Comparison of ENCODE assay signal across 13 mouse cellular contexts in the genomic region with DNA sequence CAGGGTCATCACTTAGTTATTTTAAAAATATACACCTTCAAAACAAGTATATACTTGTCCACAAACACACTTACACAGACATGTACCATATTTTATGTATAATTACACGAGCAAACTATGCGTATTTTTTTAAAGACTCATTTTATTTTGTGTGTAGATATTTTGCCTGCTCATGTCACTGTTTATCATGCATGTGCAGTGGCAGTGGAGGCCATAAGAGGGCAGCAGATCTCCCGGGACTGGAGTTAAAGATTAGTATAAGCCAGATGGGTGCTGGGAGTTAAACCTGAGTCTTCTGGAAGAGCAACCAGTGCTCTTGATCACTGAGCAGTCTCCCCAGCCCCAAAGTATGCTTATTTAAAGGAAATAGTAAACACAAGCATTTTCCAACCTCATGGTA. TPM values are rescaled to one million over a fixed set of nuclear protein-coding genes. Genes with fewer than 3 reads are reported as not detected.
DNase-seq lines count a peak whose midpoint lies in the region; ATAC-seq and TF ChIP-seq lines count a peak whose summit lies in the region.
"Had no signal": no experiment of that assay in that cellular context is flagged by ENCODE, and none has a peak within 500 bp of the region (broad histone marks: within the 10 kb centered on the region; RNA-seq: fewer than 3 reads in every experiment).

No protein-coding gene starts in this region.

- no peak for ATAC-seq in hindbrain, postnatal 0 days
- no peak for ATAC-seq in hindbrain, embryonic 16.5 days
- no peak for ATAC-seq in lung, postnatal 0 days
- ATAC-seq in megakaryocyte-erythroid progenitor cell, adult 5-6 weeks (replicated peaks; ENCODE audit: low FRiP score, low TSS enrichment, poor library complexity, severe bottlenecking), result peak; percentile 83

- no peaks in the 10 kb centered on the region for H3K9me3 ChIP-seq in hindbrain, postnatal 0 days (ENCODE audit: low read length)
- H3K9me3 ChIP-seq in hindbrain, embryonic 16.5 days (ENCODE audit: control insufficient read depth, low read length), result no peaks in the 10 kb centered on the region
- H3K9me3 ChIP-seq in lung, postnatal 0 days (ENCODE audit: low read length), result no peaks in the 10 kb centered on the region
- H3K9me3 ChIP-seq: neural tube, embryonic 15.5 days had no signal

- H3K36me3 ChIP-seq in hindbrain, postnatal 0 days (ENCODE audit: insufficient read depth, low read length), result no peaks in the 10 kb centered on the region
- no peaks in the 10 kb centered on the region for H3K36me3 ChIP-seq in hindbrain, embryonic 16.5 days (ENCODE audit: control insufficient read depth, insufficient read depth, low read length)
- H3K36me3 ChIP-seq in lung, postnatal 0 days (ENCODE audit: insufficient read depth, low read length), result no peaks in the 10 kb centered on the region
- H3K36me3 ChIP-seq: neural tube, embryonic 15.5 days had no signal

- no peak overlapping the region for H3K27ac ChIP-seq in hindbrain, postnatal 0 days
- no peak overlapping the region for H3K27ac ChIP-seq in hindbrain, embryonic 16.5 days (ENCODE audit: low read depth, low read length)
- no peak overlapping the region for H3K27ac ChIP-seq in lung, postnatal 0 days (ENCODE audit: low read length)
- H3K27ac ChIP-seq: neural tube, embryonic 15.5 days had no signal

- peak; percentile 59 for TF ChIP-seq CTCF in hindbrain, postnatal 0 days (IDR thresholded peaks at IDR 0.05; ENCODE audit: low read depth)
- TF ChIP-seq CTCF in lung, postnatal 0 days (IDR thresholded peaks at IDR 0.05), result peak; percentile 65

- 36% methylated on average over 3 of the region's 3 CpGs for WGBS in hindbrain, postnatal 0 days
- WGBS in hindbrain, embryonic 16.5 days, result 36% methylated on average over 3 of the region's 3 CpGs
- 26% methylated on average over 3 of the region's 3 CpGs for WGBS in lung, postnatal 0 days

- DNase-seq in hindbrain, postnatal 0 days (ENCODE audit: low spot score), result no peak
- DNase-seq in lung, postnatal 0 days (ENCODE audit: low spot score), result peak; percentile 9
- DNase-seq in lung, postnatal 25 days (ENCODE audit: low spot score), result no peak
- DNase-seq in R1 (ENCODE audit: low read depth, low spot score), result peak; percentile 58
- no peak for DNase-seq in right cerebral cortex, postnatal 25 days
- no peak for DNase-seq in gastrocnemius, adult 18-20 months (ENCODE audit: low spot score)
- DNase-seq: cerebellum, adult 11 months had no signal

- no peak overlapping the region for H3K4me3 ChIP-seq in hindbrain, postnatal 0 days (ENCODE audit: low read length)
- H3K4me3 ChIP-seq in hindbrain, embryonic 16.5 days (ENCODE audit: low read length), result no peak overlapping the region
- H3K4me3 ChIP-seq in lung, postnatal 0 days (ENCODE audit: low read depth, low read length), result no peak overlapping the region
- H3K4me3 ChIP-seq: megakaryocyte, embryonic 14.5 days; neural tube, embryonic 15.5 days had no signal

- no peaks in the 10 kb centered on the region for H3K4me1 ChIP-seq in hindbrain, postnatal 0 days (ENCODE audit: insufficient read depth, low read length)
- H3K4me1 ChIP-seq in hindbrain, embryonic 16.5 days (ENCODE audit: control insufficient read depth, insufficient read depth, low read depth, low read length), result no peaks in the 10 kb centered on the region
- H3K4me1 ChIP-seq in lung, postnatal 0 days (ENCODE audit: insufficient read depth, low read depth, low read length), result no peaks in the 10 kb centered on the region
- H3K4me1 ChIP-seq: neural tube, embryonic 15.5 days had no signal

- H3K4me2 ChIP-seq in hindbrain, postnatal 0 days (ENCODE audit: low read depth, low read length), result no peak overlapping the region
- H3K4me2 ChIP-seq in hindbrain, embryonic 16.5 days (ENCODE audit: low read length), result no peak overlapping the region
- no peak overlapping the region for H3K4me2 ChIP-seq in lung, postnatal 0 days (replicated peaks; ENCODE audit: low read depth, low read length)
- H3K4me2 ChIP-seq: neural tube, embryonic 15.5 days had no signal

- TF ChIP-seq EP300 in lung, postnatal 0 days (IDR thresholded peaks at IDR 0.05), result no peak

- H3K9ac ChIP-seq in hindbrain, postnatal 0 days (replicated peaks; ENCODE audit: low read length), result no peak overlapping the region
- H3K9ac ChIP-seq in hindbrain, embryonic 16.5 days (ENCODE audit: low read depth, low read length), result no peak overlapping the region
- no peak overlapping the region for H3K9ac ChIP-seq in lung, postnatal 0 days (replicated peaks; ENCODE audit: low read depth)
- H3K9ac ChIP-seq: neural tube, embryonic 15.5 days had no signal

- peaks cover 14% of the 10 kb centered on the region for H3K27me3 ChIP-seq in hindbrain, postnatal 0 days (ENCODE audit: insufficient read depth, low read length)
- peaks cover 14% of the 10 kb centered on the region for H3K27me3 ChIP-seq in hindbrain, embryonic 16.5 days (replicated peaks; ENCODE audit: control insufficient read depth, insufficient read depth, low read length)
- peaks cover 8% of the 10 kb centered on the region; the same call in 1 of the 2 replicates for H3K27me3 ChIP-seq in lung, postnatal 0 days (replicated peaks; ENCODE audit: insufficient read depth, low read length)

RNA-seq across cellular contexts. Expression of a gene that starts 16.8 kb away (rescaled TPM):
- not detected in 2 replicates for total RNA-seq in hindbrain, postnatal 0 days (2014; rRNA removed)
- polyA plus RNA-seq in hindbrain, postnatal 0 days (2015; fragmentation: Nextera tagmentation; extraction: Ambion mirVana), result not detected in 2 replicates
- 0.04 TPM in 1 of 2 replicates, not detected in the other for polyA plus RNA-seq in hindbrain, embryonic 16.5 days (2015; fragmentation: Nextera tagmentation; extraction: Ambion mirVana)
- polyA plus RNA-seq in lung, postnatal 0 days (2015; fragmentation: Nextera tagmentation; extraction: Ambion mirVana), result 0.05 and 0.11 TPM in 2 replicates
- total RNA-seq in megakaryocyte-erythroid progenitor cell, adult 5-6 weeks (2014; fragmentation: Nextera tagmentation), result not detected in 2 replicates
- total RNA-seq in megakaryocyte-erythroid progenitor cell, adult 5-6 weeks (2017), result 0.14 TPM in 1 of 2 replicates, not detected in the other
- under 1 TPM in 1 of 2 experiments, not detected in 1; 0.11 TPM for total RNA-seq in gastrocnemius, adult 18-20 months (2021)
- total RNA-seq: left cerebral cortex, postnatal 10 days had no signal
- polyA plus RNA-seq: gonadal fat pad, adult 2 months had no signal

Comparison
In these comparisons a context has a peak if more than half of its experiments do, and no peak if none do; other contexts are left out.
1. DNase-seq: peak in lung, postnatal 0 days (single experiment) and R1 (single experiment); none in hindbrain, postnatal 0 days (single experiment), lung, postnatal 25 days (single experiment), right cerebral cortex, postnatal 25 days (single experiment) and gastrocnemius, adult 18-20 months (single experiment).